Mouse (Mus musculus): ENCODE data around the gene St8sia1.
"Not testable (repeated sequence)": the region's sequence is repeated elsewhere in the genome, so short reads cannot be mapped to it uniquely, and the experiment has no call there.

Gene St8sia1

GRCm38 (mm10) chr6:142964076-142964530, at the start of gene St8sia1:
St8sia1 (minus strand) TSS chr6:142964452.
- in situ Hi-C loops (cut with MboI, MseI), result no loop called here

DNA sequence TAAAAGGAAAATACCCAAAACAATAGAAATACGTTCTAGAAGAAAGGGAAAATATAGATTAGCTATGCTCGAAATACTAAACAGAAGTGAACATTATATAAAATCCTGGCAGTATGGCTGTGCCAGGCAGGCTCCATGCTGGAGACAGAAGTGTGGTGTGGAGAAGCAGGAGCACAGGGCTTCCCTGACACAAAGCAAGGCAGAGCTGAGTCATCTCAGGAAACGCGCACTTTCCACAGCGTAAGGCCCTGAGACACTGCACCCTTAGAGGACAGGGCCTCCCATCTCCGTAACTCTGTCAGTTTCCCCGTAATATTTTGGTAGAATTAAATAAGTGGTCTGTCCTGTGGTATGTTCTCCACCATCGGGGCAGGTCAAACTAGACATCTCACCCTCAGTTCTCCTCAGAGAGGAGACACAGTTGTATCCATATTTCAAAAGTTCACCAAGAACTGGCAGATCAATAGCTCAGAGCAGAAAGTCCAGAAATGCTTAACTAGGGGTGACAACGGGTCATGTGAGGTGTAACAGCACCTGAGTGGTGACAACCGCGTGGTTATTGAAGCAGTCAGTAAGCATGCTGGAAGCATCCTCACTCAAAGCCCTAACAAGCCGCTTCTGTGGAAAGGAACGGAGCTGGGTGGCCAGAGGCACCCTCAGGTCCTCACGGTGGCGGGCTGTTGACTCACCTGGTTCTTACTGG, 48.4 kb upstream of the St8sia1 start:
- in situ Hi-C loops (cut with MboI, MseI), result no loop called here

DNA sequence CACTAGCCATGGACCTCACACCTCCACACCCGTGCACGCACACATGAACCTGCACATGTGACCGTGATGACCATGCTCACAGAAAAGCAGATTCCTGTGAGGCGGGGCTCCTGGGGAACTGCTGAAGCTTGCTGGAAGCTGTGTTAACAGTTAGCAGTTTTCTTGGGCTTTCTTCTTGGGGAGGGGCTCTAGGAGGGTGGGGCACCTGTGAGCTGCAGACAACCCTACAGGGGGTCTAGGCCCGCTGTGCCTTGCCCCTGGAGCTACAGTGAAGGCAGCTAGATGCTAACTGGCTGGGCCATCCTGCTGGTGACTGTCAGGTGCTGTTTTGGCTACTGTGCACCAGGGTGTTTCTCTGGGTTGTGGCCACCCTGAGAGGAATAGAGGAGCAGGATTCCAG, 44.6 kb upstream of the St8sia1 start:
- in situ Hi-C loops (cut with MboI, MseI), result no loop called here

- in situ Hi-C loops (cut with MboI, MseI), result not testable (repeated sequence)
Observed at GRCm38 (mm10) chr6:143005209-143005608, 41.0 kb upstream of the St8sia1 start.

DNA sequence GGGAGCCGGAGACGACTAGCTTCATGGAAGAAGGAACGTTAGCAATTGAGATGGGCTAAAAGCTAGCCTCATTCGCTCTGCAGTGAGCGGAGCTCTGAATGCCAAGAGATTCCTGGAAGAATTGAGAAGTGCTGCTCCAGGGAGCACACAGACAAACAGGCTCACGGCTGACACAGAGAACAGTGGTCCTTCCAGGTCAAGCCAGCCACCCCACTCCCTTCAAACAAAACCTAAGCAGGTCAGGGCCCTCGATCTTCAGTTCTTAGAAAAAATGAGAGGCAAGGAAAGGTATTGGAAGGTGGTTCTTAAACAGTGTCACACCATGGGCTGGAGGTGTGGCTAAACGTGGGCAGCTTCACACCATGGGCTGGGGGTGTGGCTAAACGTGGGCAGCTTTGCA, 40.5 kb upstream of the St8sia1 start:
- in situ Hi-C loops (cut with MboI, MseI), result no loop called here

DNA sequence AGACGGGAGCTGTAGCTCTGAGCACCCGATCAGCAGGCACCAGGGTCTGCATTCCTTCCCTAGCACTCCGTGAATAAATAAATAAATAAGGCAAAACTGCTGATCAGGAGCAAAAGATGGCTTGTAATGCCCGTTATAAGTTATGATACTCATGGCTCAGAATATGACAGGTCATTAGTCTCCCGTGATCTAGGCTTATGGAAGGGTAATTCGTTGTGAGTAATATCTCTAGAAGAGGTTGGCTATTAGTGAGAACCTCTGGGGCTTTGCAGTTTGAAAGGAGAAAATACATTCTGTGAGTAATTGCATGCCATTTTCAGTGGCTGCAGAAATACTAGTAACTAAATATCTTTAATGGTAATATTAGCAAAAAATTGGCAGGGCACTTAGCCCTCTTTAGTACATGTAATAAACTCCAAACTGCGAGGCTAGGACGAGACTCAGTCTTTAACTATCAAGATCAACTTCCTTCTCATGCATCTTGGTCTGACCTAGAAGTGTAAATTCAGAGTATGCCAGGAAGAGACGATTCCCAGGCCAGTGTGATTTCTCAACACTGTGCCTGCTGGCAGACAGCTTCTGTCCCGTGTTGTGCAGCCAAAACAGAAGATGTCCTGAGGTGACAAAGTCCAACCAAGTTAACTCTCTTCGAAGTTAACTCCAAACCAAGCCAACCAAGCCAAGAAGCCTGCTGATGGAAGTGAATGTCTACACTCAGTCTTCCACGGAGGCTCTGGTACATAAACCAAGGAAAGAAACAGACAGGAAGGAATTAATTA, 34.2 kb upstream of the St8sia1 start:
- in situ Hi-C loops (cut with MboI, MseI), result no loop called here

- in situ Hi-C loops (cut with MboI, MseI), result no loop called here
Observed at GRCm38 (mm10) chr6:142996887-142997286, 32.6 kb upstream of the St8sia1 start.

DNA sequence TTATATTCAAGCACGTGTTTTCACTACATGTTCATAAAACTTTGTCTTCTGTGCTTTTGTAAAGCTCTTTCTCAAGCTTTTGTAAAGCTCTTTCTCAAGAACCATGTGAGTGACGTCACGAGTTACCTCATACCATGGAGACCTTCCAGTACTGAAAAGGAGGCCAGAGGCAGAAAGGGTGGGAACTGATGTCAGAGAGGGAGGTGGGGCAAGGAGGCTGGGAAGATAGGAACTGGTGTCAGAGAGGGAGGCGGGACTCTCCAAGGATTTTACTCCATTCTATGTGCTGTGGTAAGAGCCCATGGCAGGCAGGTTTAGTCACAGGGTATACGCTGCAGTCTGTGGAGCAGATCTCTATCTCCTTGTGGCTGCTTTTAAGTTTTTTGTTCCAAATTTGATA, 31.3 kb upstream of the St8sia1 start:
- in situ Hi-C loops (cut with MboI, MseI), result no loop called here

- in situ Hi-C loops (cut with MboI, MseI), result no loop called here
Observed at GRCm38 (mm10) chr6:142994821-142995220, 30.6 kb upstream of the St8sia1 start.

- in situ Hi-C loops (cut with MboI, MseI), result no loop called here
Observed at GRCm38 (mm10) chr6:142993705-142994698, 29.8 kb upstream of the St8sia1 start.

DNA sequence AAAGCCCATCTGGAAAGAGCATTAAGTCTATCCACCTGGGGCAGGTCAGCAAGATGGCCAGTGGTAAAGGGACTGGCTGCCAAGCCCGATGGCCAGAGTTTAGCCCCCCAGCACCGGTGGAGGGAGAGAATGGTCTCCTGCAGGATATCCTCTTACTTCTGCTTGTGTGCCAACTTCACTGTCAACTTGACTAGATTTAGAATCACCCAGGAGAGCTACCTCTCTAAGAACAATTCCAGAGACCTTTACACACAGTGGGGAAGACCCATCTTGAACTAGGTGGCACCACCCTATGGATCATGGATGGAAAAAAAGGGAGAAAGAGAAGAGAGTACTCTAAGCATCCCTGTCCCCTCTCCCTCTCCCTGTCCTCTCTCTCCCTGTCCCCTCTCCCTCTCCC, 28.7 kb upstream of the St8sia1 start:
- in situ Hi-C loops (cut with MboI, MseI), result no loop called here

DNA sequence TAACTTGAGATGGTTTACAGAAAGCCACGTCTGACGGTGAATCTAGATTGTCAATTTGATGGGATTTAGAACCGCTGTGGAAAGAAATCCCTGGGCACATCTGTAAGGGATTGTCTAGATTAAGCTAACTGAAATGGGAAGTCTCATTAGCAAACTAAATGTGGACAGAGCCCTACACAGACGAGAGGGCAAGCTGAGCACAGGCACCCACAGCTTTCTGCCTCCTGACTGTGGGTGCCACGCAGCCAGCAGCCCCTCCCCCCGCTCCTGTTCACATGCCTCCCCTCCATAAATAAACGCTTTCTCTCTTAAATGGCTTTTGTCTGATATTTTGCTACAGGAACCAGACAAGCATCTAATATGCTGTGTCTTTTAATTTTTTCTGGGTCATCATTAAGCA, 27.8 kb upstream of the St8sia1 start:
- in situ Hi-C loops (cut with MboI, MseI), result no loop called here

DNA sequence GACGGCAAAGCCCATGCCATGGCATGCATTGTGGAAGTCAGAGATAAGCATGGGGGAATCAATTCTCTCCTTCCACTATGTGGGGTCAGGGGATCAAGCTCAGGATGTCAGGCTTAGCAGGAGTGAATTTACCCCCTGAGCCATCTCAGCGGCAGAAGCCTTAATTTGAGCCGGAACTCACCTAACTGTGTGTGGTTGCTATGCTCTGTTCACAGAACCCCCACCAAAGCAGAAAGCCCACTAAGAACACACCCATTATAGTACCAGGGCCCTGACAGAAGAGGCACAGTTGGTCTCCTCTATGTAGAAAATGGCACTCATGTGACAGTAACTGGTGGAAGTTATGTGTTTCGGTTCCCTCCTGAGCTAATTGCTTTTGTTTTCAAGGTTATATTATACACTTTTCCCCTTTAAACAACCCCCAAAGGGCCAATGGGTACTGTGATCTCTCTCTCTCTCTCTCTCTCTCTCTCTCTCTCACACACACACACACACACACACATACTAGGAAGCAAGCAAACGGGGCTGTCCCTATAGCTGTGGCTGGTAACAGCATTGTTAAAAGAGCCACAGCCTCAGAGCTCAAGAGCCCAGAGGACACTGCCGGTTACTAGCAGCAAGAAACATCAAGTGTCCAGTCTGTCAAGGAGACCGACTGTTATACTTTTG, 27.3 kb upstream of the St8sia1 start:
- in situ Hi-C loops (cut with MboI, MseI), result no loop called here

- in situ Hi-C loops (cut with MboI, MseI), result no loop called here
Observed at GRCm38 (mm10) chr6:142990516-142990915, 26.3 kb upstream of the St8sia1 start.

DNA sequence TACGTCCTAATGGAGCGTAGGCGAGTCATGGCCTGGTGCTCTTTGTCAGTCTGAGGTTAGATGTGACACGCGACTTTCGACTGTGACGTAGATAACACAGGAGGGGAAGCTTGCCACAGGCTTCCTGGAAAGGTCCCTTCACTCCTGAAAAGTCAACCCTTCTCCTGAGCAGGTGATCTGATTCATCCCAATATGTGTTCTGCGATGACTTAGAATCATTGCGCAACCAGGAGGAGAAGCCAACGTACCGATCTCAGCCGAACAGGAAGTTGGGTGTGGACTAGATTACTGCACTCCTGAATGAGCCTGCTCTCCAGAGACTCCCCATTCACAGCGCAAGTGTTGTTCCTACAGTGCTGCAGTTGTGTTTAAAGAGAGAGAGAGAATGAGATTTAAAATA, 25.2 kb upstream of the St8sia1 start:
- in situ Hi-C loops (cut with MboI, MseI), result no loop called here

DNA sequence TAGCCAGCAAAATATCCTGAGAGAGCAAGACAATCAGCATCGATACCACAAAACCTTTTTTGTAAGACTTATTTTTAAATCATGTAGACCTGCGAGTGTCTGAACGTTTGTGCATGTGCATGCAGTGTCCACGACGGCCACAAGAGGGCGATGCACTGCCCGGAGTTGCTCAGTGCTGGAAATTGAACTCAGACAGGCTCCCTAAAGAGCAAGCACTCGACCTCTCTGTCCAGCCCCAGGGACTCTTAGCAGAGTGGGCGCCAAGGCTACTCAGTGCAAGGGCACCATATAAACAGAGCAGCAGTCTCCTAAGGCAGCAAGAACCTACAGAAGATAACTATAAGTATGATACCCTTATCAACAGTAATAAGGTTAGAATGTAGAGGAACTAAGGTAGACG, 24.5 kb upstream of the St8sia1 start:
- in situ Hi-C loops (cut with MboI, MseI), result no loop called here

GRCm38 (mm10) chr6:142988231-142988630, 24.0 kb upstream of the St8sia1 start:
- in situ Hi-C loops (cut with MboI, MseI), result no loop called here

GRCm38 (mm10) chr6:142987616-142988015, 23.4 kb upstream of the St8sia1 start:
- in situ Hi-C loops (cut with MboI, MseI), result no loop called here

GRCm38 (mm10) chr6:142986706-142987105, 22.5 kb upstream of the St8sia1 start:
- in situ Hi-C loops (cut with MboI, MseI), result not testable (repeated sequence)

GRCm38 (mm10) chr6:142985561-142986238, 21.4 kb upstream of the St8sia1 start:
- in situ Hi-C loops (cut with MboI, MseI), result not testable (repeated sequence)

Data from regulatory T cell (primary cell).